Mouse (Mus musculus): Measurements from ENCODE around the gene R3hdm4.

DNA sequence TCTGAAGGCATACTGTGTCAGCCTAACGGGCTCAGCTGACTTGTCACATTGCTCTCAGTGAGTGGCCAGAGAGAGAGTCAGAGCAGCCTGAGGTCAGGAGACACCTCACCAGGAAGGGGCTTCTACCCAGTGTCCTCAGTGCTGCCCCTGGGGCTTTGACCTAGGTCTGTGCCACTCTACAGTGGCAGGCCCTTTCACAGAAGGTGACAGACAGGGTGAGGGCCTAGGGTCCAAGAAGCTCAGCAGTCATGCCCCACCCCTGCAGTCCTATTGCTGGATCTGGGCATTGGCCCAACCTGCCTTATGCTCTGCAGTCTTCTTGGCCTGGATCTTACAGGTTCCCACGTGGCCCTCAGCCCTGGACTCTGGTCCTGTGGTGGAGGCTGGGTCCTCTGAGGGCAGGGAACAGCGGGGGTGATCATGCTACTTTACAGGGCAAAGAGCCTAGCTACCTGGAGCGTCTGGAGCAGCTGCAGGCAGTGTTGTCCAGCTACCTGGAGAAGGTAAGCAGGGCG lies 45.9 kb upstream of the R3hdm4 start:
- TF ChIP-seq MYB (IDR thresholded peaks at IDR 0.05; ENCODE audit: low read depth, low read length) (no peak), CTCF (IDR thresholded peaks at IDR 0.05 in 2 of 3, conservative IDR thresholded peaks at IDR 0.05 in 1 of 3; ENCODE audit: control insufficient read depth in 1 of 3, insufficient read depth in 1 of 3, low read depth in 2 of 3, low read length in 3 of 3, poor library complexity in 1 of 3, severe bottlenecking in 1 of 3) (no peak), RAD21 (IDR thresholded peaks at IDR 0.05; ENCODE audit: low read depth, low read length) (no peak), MAX (IDR thresholded peaks at IDR 0.05; ENCODE audit: low read length) (no peak), POLR2AphosphoS5 (IDR thresholded peaks at IDR 0.05; ENCODE audit: borderline replicate concordance, low read depth, low read length) (no peak)

All from MEL (cell line).